Mouse (Mus musculus) left cerebral cortex, postnatal 14 days (tissue): Measurements from ENCODE around the gene Gm27021. TPM values are rescaled to one million over a fixed set of nuclear protein-coding genes. Genes with fewer than 3 reads are reported as not detected.

Experiments
- DNase-seq, 2 experiments: peaks; one replicate each; pipeline ENCODE4 v3.0.0; 2021 to 2022; ENCODE audit warnings: low spot score in 2 of 2, mixed read lengths in 1 of 2
- intact Hi-C: fragments of 180-260 bp; cut with DNase I; formaldehyde crosslinking; loops from one replicate; pipeline ENCODE4 v1.15.1; 2025
- long read RNA-seq, 2 experiments: library from polyadenylated mRNA; stranded (forward); transcript quantifications; one replicate each; pipeline ENCODE4 v2.0.0; 2021
- total RNA-seq, 2 experiments: library from RNA; stranded (reverse); gene quantifications; 2 replicates each; pipeline ENCODE4 v1.2.3; 2021

Gene Gm27021
- not detected for total RNA-seq
- long read RNA-seq, experiment 1, result 0 reads
- long read RNA-seq, experiment 2, partial matches to known transcripts, result 1 of 1 reads
- long read RNA-seq, experiment 2, other reads (novel, unspliced or antisense), result 0 of 1 reads

DNA sequence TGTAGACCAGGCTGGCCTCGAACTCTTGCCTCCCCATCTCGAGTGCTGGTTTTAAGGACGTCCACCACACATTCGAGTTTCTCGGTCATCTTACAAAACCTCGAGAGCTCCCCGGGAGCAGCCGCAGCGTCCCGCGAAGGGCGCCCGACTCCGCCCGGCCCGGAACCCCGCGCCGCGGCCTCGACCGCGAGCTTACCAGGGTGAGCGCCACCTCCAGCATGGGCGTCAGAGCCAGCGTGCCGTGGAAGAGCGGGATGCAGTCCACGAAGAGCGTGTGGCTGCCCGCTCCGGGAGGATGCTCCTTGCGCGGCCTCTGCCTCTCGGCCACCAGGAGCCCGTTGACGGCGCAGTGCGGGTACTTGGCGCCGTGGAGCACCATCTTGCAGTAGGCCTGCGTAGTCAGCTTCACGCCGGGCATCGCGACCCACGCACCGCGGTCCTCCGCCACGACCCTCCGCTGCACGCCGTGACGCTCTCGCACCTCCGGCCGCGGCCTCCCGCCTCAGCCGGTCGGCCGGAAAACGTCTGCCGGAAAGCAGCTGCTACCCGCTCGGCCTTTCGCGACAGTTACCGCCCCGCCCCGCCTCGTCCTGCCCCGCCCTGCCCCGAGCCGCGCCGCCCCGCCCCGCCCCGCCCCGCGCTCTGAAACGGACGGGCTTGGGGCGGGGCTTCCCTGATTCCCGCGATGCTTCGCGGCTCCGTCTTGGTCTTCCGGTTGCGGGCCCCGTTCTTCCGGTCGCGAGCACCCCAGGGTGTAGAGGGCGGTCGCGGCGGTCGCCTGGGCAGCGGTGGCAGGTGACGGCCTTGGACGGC lies at the start of gene Gm27021, which contains the start of gene Cox4i1:
Gm27021 (minus strand) TSS at position 519 of the 813 bp plus-strand sequence.
Cox4i1 (plus strand) TSS at position 662 of the 813 bp plus-strand sequence.
- intact Hi-C loops, result no loop called here

DNA sequence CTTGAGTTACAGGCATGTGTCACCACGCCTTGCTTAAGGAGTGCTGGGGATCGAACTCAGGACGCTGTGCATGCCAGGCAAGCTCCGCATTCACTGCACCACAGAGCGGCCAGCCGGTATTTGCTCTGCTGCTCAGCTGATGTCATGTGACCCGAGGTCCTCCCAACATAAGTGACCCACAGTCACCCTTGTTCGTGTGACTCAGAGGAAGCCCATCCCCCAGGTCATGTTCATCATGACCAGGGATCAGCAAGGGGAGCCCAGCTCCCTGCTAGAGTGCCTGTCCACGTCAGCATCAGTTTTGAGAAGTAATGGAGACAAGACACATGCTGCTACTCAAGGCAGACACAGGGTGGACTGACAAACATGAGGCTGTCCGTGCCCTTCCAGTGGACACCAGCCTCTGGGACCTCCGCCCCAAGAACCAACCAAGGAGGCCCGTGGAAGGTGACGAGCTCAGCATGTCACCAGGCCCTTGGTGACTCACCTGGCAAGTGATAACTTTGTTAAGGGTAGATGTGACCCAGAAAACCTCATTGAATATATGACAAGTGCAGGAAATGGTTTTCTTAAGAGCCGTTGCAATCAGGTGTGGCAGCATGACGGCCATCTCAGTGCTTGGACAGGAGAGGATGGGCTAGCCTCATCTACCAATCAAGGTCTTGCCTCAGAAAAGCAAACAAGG lies 48.3 kb upstream of the Gm27021 start:
- no peak for DNase-seq
- intact Hi-C loops, result no loop called here

More for the DNA sequence above, at the start of gene Gm27021, which contains the start of gene Cox4i1:
- DNase-seq, result peak; percentile 91 to 92

DNA sequence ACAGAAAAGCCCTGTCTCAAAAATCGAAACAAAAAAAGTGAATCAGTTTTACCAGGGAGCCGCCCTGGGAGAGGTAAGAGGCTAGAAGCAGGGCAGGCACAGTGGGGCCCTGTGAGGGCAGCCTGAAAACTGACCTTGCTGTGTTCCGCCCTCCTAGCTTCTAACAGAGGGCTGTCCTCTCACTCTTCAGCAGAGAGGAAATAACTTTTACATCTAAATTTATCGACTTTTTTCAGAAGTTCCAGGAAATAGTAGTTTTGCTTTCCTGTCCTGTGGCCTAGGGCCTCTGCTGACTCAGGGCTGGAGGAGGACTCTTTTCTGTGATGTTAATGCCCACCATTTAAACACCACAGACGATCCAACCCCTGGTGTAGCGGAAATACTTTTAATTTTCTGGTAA lies 47.3 kb upstream of the Gm27021 start:
- intact Hi-C loops, result no loop called here

GRCm38 (mm10) chr8:120709176-120709575 lies 41.3 kb upstream of the Gm27021 start:
- no peak for DNase-seq
- intact Hi-C loops, result no loop called here

More for the DNA sequence above, 47.3 kb upstream of the Gm27021 start:
- no peak for DNase-seq

GRCm38 (mm10) chr8:120706193-120706592 lies 38.3 kb upstream of the Gm27021 start:
- DNase-seq, result no peak
- intact Hi-C loops, result no loop called here

DNA sequence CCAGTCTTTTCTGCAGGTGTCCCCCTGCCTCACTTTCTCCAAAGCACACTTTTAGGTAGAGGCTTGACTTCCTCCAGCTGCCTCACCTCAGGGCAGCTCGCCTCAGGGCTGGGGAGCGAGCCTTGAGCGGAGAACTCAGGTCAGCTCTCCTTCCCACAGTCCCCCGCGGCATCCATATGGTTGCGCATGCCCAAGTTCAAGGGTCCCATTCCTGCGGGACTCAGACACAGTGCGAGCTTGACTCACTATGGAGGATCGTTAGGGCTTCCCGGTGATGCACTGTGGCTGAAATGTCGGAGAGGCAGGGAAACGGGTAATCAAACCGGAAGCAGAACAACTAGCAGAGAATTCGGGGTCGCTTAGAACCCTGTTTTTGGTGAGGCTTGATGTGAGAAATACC lies 37.3 kb upstream of the Gm27021 start:
- intact Hi-C loops, result no loop called here
- DNase-seq, result no peak

DNA sequence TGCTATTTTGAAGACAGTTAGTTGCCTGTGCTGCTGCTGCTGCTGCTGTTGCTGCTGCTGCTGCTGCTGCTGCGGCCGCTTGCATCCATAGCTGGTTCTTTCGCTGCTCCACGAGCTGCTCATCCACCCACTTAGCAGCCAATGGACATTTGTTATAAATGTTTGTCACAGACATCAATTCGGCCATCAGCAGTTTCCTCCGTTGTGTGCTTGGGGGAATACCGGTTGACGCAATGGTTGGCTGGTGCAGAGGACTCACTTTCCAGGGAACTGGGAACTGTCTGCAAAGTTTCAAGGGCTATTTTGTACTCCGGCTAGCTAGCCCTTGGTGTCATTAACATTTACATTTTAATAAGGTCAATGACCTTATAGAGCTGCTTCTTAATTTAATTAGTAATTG lies 36.3 kb upstream of the Gm27021 start:
- intact Hi-C loops, result no loop called here
- no peak for DNase-seq

DNA sequence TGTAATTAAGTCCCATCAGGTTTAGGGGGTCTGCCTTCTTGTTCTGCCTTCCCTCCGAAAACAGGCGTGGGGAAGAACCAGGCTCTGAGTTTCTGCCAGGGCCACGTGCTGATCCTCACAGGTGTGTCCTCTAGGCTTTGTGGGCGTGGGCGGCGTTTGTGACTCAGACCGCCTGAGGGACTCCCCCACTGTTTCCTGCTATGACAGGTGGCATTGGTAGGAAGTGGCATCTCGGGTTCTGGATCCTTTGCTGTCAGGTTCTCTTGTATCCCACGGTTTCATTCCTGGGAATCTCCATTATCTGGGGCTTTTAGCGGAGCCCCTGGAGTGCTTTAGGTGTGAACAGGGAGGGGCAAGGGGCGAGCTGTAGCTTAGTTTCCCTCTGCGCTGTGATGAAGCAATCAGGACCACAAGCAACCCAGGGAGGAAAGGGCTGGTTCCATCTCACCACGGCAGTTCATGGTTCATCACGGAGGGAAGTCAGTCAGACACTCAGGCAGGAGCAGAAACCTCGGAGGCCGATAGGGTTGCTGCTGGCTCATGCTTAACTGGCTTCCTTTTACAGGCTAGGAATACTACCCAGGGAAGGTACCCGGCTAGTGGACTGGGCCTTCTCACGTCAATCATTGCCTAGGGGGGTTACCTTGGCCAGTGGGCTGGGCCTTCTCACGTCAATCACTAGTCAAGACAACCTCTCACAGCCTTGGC lies 34.0 kb upstream of the Gm27021 start:
- DNase-seq, result no peak
- intact Hi-C loops, result no loop called here

- no peak for DNase-seq
- intact Hi-C loops, result no loop called here
Measured at GRCm38 (mm10) chr8:120700053-120700452, 32.2 kb upstream of the Gm27021 start.

GRCm38 (mm10) chr8:120699565-120699964 lies 31.7 kb upstream of the Gm27021 start:
- DNase-seq, result no peak
- intact Hi-C loops, result no loop called here

- no peak for DNase-seq
- intact Hi-C loops, result no loop called here
Measured at GRCm38 (mm10) chr8:120699079-120699478, 31.2 kb upstream of the Gm27021 start.

DNA sequence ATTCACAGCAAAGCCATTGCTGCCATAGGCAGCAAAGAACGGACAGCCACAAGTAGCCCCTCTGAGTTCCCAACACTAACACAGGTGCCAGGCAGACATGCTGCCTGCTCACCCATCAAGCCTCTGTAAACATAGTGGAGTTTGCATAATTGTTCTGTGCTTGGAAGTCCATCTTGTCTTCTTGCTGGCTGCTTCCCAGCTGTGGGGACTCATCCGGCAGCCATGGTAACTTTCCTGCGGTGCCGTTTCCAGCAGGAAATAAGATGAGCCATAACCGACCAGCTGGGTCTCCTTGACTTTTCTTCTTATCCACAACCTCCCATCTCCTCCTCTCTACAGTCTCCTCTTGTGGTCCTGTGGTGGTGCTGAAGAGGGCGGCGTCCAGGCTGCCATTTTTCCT lies 30.5 kb upstream of the Gm27021 start:
- no peak for DNase-seq
- intact Hi-C loops, result no loop called here

GRCm38 (mm10) chr8:120697979-120698272 lies 30.0 kb upstream of the Gm27021 start:
- DNase-seq, result no peak
- intact Hi-C loops, result no loop called here

DNA sequence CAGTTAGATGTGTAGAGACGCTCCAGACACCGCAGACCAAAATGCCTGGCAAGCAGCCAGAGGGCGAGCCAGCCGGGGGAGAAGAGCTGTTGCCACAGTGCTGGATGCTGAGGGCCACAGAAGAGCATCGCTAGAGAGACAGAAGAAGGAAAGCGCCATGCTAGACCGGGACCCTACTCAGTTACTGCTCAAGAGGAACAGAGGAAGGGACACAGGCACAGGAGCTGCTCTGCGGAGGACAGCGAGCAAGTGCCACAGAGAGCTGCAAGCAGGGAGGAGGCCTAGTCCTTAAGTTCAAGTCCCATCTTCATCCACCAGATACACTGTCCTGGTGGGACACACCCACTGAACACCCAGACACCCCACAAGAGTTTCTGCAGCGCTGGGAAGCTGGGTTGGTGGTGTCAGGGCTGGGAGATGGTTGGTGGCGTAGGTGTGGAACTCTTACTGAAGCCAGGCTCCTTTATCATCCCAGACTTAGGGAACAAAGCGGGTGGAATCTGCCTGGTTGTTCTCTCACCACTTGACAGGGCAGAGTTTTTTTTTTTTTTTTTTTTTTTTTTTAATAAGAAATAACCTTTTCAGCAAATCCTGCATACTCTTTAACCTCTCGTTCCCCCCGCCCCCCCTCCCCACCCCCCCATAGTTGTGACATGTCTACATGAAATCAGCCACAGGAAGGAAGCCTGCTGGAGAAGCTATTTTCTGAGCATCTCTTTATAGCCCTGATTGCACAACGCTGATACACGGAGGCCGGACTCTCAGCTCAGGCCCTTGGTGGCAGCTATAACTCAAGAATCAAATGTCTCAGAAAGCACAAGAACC lies 29.5 kb upstream of the Gm27021 start:
- intact Hi-C loops, result no loop called here
- peak; percentile 45 to 56 for DNase-seq

DNA sequence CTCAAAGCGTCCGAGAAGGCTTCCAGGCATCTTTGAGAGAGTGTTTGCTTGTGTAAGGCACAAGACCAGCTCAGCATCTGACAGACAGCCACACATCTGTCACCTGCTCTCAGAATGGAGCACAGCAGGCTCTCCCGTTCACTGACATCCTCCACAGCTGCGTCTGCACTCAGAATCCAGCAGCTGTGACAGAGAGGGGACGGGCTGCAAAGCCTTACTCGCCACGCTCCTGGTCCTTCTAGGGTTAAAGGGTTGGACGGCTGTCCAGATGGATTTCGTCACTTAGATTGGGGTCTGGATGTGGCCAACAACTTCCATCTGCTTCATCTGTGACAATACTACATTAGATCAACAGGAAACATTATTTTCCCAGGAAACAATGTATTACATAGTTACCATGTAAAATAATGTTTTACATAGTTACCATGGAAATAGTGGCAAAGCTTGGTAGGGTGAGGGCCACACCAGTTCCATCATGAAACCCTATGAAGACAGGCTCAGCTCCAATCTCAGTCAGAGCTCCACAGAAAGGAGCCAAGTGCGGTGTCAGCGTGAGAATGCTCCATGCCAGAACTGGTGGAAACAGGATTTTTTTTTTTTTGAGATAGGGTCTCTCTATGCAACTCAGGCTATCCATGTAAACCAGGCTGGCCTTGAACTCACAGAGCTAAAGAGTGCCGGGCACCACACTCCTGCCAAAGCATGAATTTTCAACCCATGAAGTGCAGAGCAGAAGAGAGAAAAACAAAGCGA lies 28.7 kb upstream of the Gm27021 start:
- intact Hi-C loops, result no loop called here
- DNase-seq, result no peak

GRCm38 (mm10) chr8:120693861-120694493 lies 26.1 kb upstream of the Gm27021 start:
- DNase-seq, result no peak
- intact Hi-C loops, result no loop called here

DNA sequence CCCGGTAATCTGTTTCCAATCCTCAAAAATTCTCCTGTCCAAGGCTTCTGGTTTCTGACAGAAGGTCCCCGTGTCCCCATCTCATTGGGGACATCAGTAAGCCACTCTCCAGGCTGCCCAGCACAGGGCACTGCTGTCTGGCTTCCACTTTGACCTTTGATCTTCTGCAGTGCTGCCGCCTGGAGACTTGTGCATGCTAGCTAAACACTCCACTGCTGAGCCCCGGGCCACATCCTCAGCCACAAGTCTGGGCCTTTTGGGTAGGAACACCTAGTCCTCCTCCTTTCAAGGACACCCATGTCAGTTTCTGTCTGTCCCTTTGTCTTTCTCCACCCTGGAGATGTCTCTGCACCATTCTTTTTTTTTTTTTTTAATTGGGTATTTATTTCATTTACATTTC lies 25.1 kb upstream of the Gm27021 start:
- no peak for DNase-seq
- intact Hi-C loops, result no loop called here

- no peak for DNase-seq
Measured at GRCm38 (mm10) chr8:120688511-120688910, 20.6 kb upstream of the Gm27021 start.

More at GRCm38 (mm10) chr8:120688511-120688910, 20.6 kb upstream of the Gm27021 start:
- intact Hi-C loops, result no loop called here
